Mouse (Mus musculus) MEL (cell line): ENCODE results near the gene Glce. TPM values are rescaled to one million over a fixed set of nuclear protein-coding genes. Genes with fewer than 3 reads are reported as not detected.

Experiments used
- DNase-seq: peaks from one replicate; pipeline ENCODE4 v3.0.0; 2011; ENCODE audit warnings: low read depth, low spot score
- H3K27ac ChIP-seq: 2 replicates; pipeline ENCODE4 v1.5.1; 2012; ENCODE audit warnings: low read depth, mild to moderate bottlenecking, control low read depth, low read length, moderate library complexity; ENCODE audit not compliant: control insufficient read depth
- H3K27me3 ChIP-seq, 2 experiments: fragments of 150-350 bp in 1 of 2; sonication (generic) in 1 of 2; 2 replicates each; pipeline ENCODE4 v1.6.1; 2012; ENCODE audit warnings: low read length in 2 of 2, mild to moderate bottlenecking in 2 of 2, improper control_type of control experiment in 1 of 2, moderate library complexity in 1 of 2; ENCODE audit not compliant: insufficient read depth in 2 of 2, control insufficient read depth in 1 of 2
- H3K36me3 ChIP-seq, 2 experiments: 2 replicates each; pipeline ENCODE4 v1.6.1; 2012 to 2014; ENCODE audit warnings: low read length in 2 of 2, improper control_type of control experiment in 1 of 2, inconsistent platforms in 1 of 2, mild to moderate bottlenecking in 1 of 2; ENCODE audit not compliant: insufficient read depth in 2 of 2, control insufficient read depth in 1 of 2
- H3K4me1 ChIP-seq, 2 experiments: fragments of 150-350 bp in 1 of 2; sonication (generic) in 1 of 2; 2 replicates each; pipeline ENCODE4 v1.6.1; 2012; ENCODE audit warnings: low read length in 2 of 2, improper control_type of control experiment in 1 of 2, mild to moderate bottlenecking in 1 of 2; ENCODE audit not compliant: insufficient read depth in 2 of 2, control insufficient read depth in 1 of 2
- H3K4me3 ChIP-seq, 2 experiments: fragments of 150-350 bp in 1 of 2; sonication (generic) in 1 of 2; 2 replicates each; pipeline ENCODE4 v1.5.1; 2012; ENCODE audit warnings: low read depth in 2 of 2, low read length in 2 of 2, mild to moderate bottlenecking in 2 of 2, moderate library complexity in 2 of 2, control low read depth in 1 of 2, improper control_type of control experiment in 1 of 2; ENCODE audit not compliant: control insufficient read depth in 1 of 2, insufficient read depth in 1 of 2
- H3K79me2 ChIP-seq: 2 replicates; pipeline ENCODE4 v1.6.1; 2012; ENCODE audit warnings: mild to moderate bottlenecking, low read length, moderate library complexity; ENCODE audit not compliant: control insufficient read depth, poor library complexity, insufficient read depth
- H3K9ac ChIP-seq: 2 replicates; pipeline ENCODE4 v1.6.1; 2012; ENCODE audit warnings: low read depth, mild to moderate bottlenecking, control low read depth, low read length, moderate library complexity; ENCODE audit not compliant: control insufficient read depth, poor library complexity, severe bottlenecking
- H3K9me3 ChIP-seq: fragments of 150-350 bp; sonication (generic); replicated peaks from 2 replicates; pipeline ENCODE4 v1.6.1; 2012; ENCODE audit warnings: mild to moderate bottlenecking, low read length, improper control_type of control experiment, moderate library complexity; ENCODE audit not compliant: insufficient read depth
- BHLHE40 ChIP-seq: IDR thresholded peaks from 2 replicates; pipeline ENCODE4 v1.6.1; 2012; ENCODE audit warnings: low read depth, mild to moderate bottlenecking, inconsistent platforms, low read length, improper control_type of control experiment, borderline replicate concordance
- CHD1 ChIP-seq: IDR thresholded peaks from 2 replicates; pipeline ENCODE4 v1.6.1; 2012; ENCODE audit warnings: low read depth, mild to moderate bottlenecking, inconsistent platforms, low read length, improper control_type of control experiment
- CHD2 ChIP-seq: IDR thresholded peaks from 2 replicates; pipeline ENCODE4 v1.6.1; 2011; ENCODE audit warnings: low read length, improper control_type of control experiment
- CTCF ChIP-seq, 3 experiments: IDR thresholded peaks in 2 of 3; conservative IDR thresholded peaks in 1 of 3; 2 replicates each; pipeline ENCODE4 v1.5.1; 2011 to 2012; ENCODE audit warnings: low read length in 3 of 3, low read depth in 2 of 3, mild to moderate bottlenecking in 2 of 3, improper control_type of control experiment in 1 of 3, inconsistent platforms in 1 of 3, mixed read lengths in 1 of 3, moderate library complexity in 1 of 3; ENCODE audit not compliant: control insufficient read depth in 1 of 3, insufficient read depth in 1 of 3, poor library complexity in 1 of 3, severe bottlenecking in 1 of 3
- E2F4 ChIP-seq: IDR thresholded peaks from 2 replicates; pipeline ENCODE4 v1.6.1; 2011; ENCODE audit warnings: low read depth, low read length, improper control_type of control experiment, borderline replicate concordance
- ELF1 ChIP-seq: IDR thresholded peaks from 2 replicates; pipeline ENCODE4 v1.6.1; 2014; ENCODE audit warnings: low read depth, mild to moderate bottlenecking, inconsistent platforms, low read length, improper control_type of control experiment, moderate library complexity
- ETS1 ChIP-seq: IDR thresholded peaks from 2 replicates; pipeline ENCODE4 v1.6.1; 2012; ENCODE audit warnings: low read depth, mild to moderate bottlenecking, inconsistent platforms, low read length, improper control_type of control experiment, moderate library complexity
- JUND ChIP-seq: IDR thresholded peaks from 2 replicates; pipeline ENCODE4 v1.6.1; 2011; ENCODE audit warnings: low read depth, mild to moderate bottlenecking, improper control_type of control experiment, low read length
- MAFK ChIP-seq: IDR thresholded peaks from 2 replicates; pipeline ENCODE4 v1.6.1; 2011; ENCODE audit warnings: low read depth, mild to moderate bottlenecking, low read length, improper control_type of control experiment, borderline replicate concordance
- MAZ ChIP-seq: IDR thresholded peaks from 2 replicates; pipeline ENCODE4 v1.6.1; 2012; ENCODE audit warnings: low read depth, mild to moderate bottlenecking, inconsistent platforms, low read length, improper control_type of control experiment
- MEF2A ChIP-seq: IDR thresholded peaks from 2 replicates; pipeline ENCODE4 v1.6.1; 2014; ENCODE audit warnings: low read depth, mild to moderate bottlenecking, inconsistent platforms, low read length, improper control_type of control experiment; ENCODE audit not compliant: poor library complexity, insufficient replicate concordance, severe bottlenecking; ENCODE audit errors: extremely low read depth
- MXI1 ChIP-seq: IDR thresholded peaks from 2 replicates; pipeline ENCODE4 v1.6.1; 2011; ENCODE audit warnings: mild to moderate bottlenecking, low read depth, low read length, improper control_type of control experiment
- MYB ChIP-seq: IDR thresholded peaks from 2 replicates; pipeline ENCODE4 v1.6.1; 2011; ENCODE audit warnings: mild to moderate bottlenecking, low read depth, low read length, improper control_type of control experiment
- MYC ChIP-seq: IDR thresholded peaks from 2 replicates; pipeline ENCODE4 v1.6.1; 2011; ENCODE audit warnings: low read depth, mild to moderate bottlenecking, low read length, improper control_type of control experiment, moderate library complexity
- NELFE ChIP-seq: IDR thresholded peaks from 2 replicates; pipeline ENCODE4 v1.6.1; 2011; ENCODE audit warnings: low read depth, low read length, improper control_type of control experiment
- NRF1 ChIP-seq: IDR thresholded peaks from 2 replicates; pipeline ENCODE4 v1.6.1; 2014; ENCODE audit warnings: low read depth, mild to moderate bottlenecking, inconsistent platforms, low read length, improper control_type of control experiment, moderate library complexity; ENCODE audit not compliant: poor library complexity, insufficient read depth, severe bottlenecking
- POLR2A ChIP-seq, 2 experiments: IDR thresholded peaks; 2 replicates each; pipeline ENCODE4 v1.6.1; 2011 to 2012; ENCODE audit warnings: low read length in 2 of 2, mild to moderate bottlenecking in 2 of 2, control low read depth in 1 of 2, improper control_type of control experiment in 1 of 2, low read depth in 1 of 2, moderate library complexity in 1 of 2; ENCODE audit not compliant: control insufficient read depth in 1 of 2, insufficient read depth in 1 of 2, poor library complexity in 1 of 2
- POLR2AphosphoS2 ChIP-seq: IDR thresholded peaks from 2 replicates; pipeline ENCODE4 v1.6.1; 2011; ENCODE audit warnings: low read length, improper control_type of control experiment
- POLR2AphosphoS5 ChIP-seq: IDR thresholded peaks from 2 replicates; pipeline ENCODE4 v1.6.1; 2012; ENCODE audit warnings: low read depth, borderline replicate concordance, mild to moderate bottlenecking, inconsistent platforms, low read length, moderate library complexity, mixed read lengths
- RAD21 ChIP-seq: IDR thresholded peaks from 2 replicates; pipeline ENCODE4 v1.6.1; 2011; ENCODE audit warnings: mild to moderate bottlenecking, low read depth, low read length, improper control_type of control experiment
- RCOR1 ChIP-seq: IDR thresholded peaks from 2 replicates; pipeline ENCODE4 v1.6.1; 2012; ENCODE audit warnings: low read depth, mild to moderate bottlenecking, inconsistent platforms, low read length, improper control_type of control experiment
- SMC3 ChIP-seq: IDR thresholded peaks from 2 replicates; pipeline ENCODE4 v1.6.1; 2011; ENCODE audit warnings: low read depth, low read length, improper control_type of control experiment
- TBP ChIP-seq: IDR thresholded peaks from 2 replicates; pipeline ENCODE4 v1.8.0; 2011; ENCODE audit warnings: low read depth, low read length, improper control_type of control experiment
- TCF12 ChIP-seq: IDR thresholded peaks from 2 replicates; pipeline ENCODE4 v1.6.1; 2014; ENCODE audit warnings: low read depth, mild to moderate bottlenecking, inconsistent platforms, low read length, improper control_type of control experiment, moderate library complexity
- ZC3H11A ChIP-seq: IDR thresholded peaks from 2 replicates; pipeline ENCODE4 v1.6.1; 2012; ENCODE audit warnings: low read depth, mild to moderate bottlenecking, inconsistent platforms, low read length, improper control_type of control experiment
- ZMIZ1 ChIP-seq: IDR thresholded peaks from 2 replicates; pipeline ENCODE4 v1.6.1; 2012; ENCODE audit warnings: low read depth, mild to moderate bottlenecking, inconsistent platforms, low read length, improper control_type of control experiment, moderate library complexity
- ZNF384 ChIP-seq: IDR thresholded peaks from 2 replicates; pipeline ENCODE4 v1.6.1; 2012; ENCODE audit warnings: low read depth, mild to moderate bottlenecking, inconsistent platforms, low read length, improper control_type of control experiment
- polyA plus RNA-seq, 2 experiments: library from polyadenylated mRNA; stranded (reverse) in 1 of 2; unstranded in 1 of 2; fragments of >175 nt in 1 of 2; fragments of >200 nt in 1 of 2; gene quantifications; 2 replicates each; pipeline versions ENCODE4 v1.2.1 to v1.2.4; 2012; ENCODE audit warnings: low replicate concordance in 2 of 2, low read depth in 1 of 2; ENCODE audit not compliant: insufficient read length in 2 of 2, insufficient read depth in 1 of 2, missing spikeins in 1 of 2
- total RNA-seq: library from RNA; depleted of rRNA; stranded (reverse); fragments of 300-350 nt; gene quantifications from 2 replicates; pipeline ENCODE4 v1.2.3, GENCODE M21; 2012

The Glce gene
- total and polyA plus RNA-seq, 3 experiments, result 9.2 to 12.2 TPM; not detected in 1

- no peak for DNase-seq
- H3K27ac ChIP-seq, result no peak overlapping the region
- H3K9me3 ChIP-seq, result no peaks in the 10 kb centered on the region
- no peaks in the 10 kb centered on the region for H3K79me2 ChIP-seq
- H3K27me3 ChIP-seq, result no peaks in the 10 kb centered on the region
- TF ChIP-seq MAFK (no peak), POLR2AphosphoS5 (no peak), ETS1 (no peak), CHD1 (no peak), NRF1 (no peak), ELF1 (no peak), MAZ (no peak), MYB (no peak), NELFE (no peak), MYC (no peak), POLR2A (IDR thresholded peaks at IDR 0.05; ENCODE audit: control insufficient read depth in 1 of 2, insufficient read depth in 1 of 2, low read depth in 1 of 2, low read length in 2 of 2, poor library complexity in 1 of 2) (no peak), JUND (no peak), BHLHE40 (no peak), ZC3H11A (no peak), TCF12 (no peak), MXI1 (no peak), E2F4 (no peak), SMC3 (no peak), ZMIZ1 (no peak), MEF2A (no peak)
- H3K9ac ChIP-seq, result no peak overlapping the region
- no peak overlapping the region for H3K4me3 ChIP-seq
- peaks cover 7 to 21% of the 10 kb centered on the region in 2 experiments for H3K4me1 ChIP-seq
- H3K36me3 ChIP-seq, result peaks cover 0 to 26% of the 10 kb centered on the region in 2 experiments; a peak in 2 of 4 replicates
Measured at GRCm38 (mm10) chr9:62080028-62080760, 42.3 kb downstream of the Glce start.

GRCm38 (mm10) chr9:62062234-62062633 lies 60.2 kb downstream of the Glce start:
- no peak for DNase-seq
- Histone ChIP-seq H3K27me3 (no peaks in the 10 kb centered on the region), H3K79me2 (no peaks in the 10 kb centered on the region), H3K4me1 (no peaks in the 10 kb centered on the region), H3K9me3 (no peaks in the 10 kb centered on the region), H3K9ac (no peak overlapping the region), H3K4me3 (no peak overlapping the region), H3K36me3 (peaks cover 0 to 4% of the 10 kb centered on the region in 2 experiments; a peak in 1 of 4 replicates), H3K27ac (no peak overlapping the region)
- TF ChIP-seq CHD1 (no peak), MAZ (no peak), TCF12 (no peak), RAD21 (no peak), NELFE (no peak), POLR2A (IDR thresholded peaks at IDR 0.05; ENCODE audit: control insufficient read depth in 1 of 2, insufficient read depth in 1 of 2, low read depth in 1 of 2, low read length in 2 of 2, poor library complexity in 1 of 2) (no peak), POLR2AphosphoS5 (no peak), MXI1 (no peak), ELF1 (no peak), SMC3 (no peak), CTCF (IDR thresholded peaks at IDR 0.05 in 2 of 3, conservative IDR thresholded peaks at IDR 0.05 in 1 of 3; ENCODE audit: control insufficient read depth in 1 of 3, insufficient read depth in 1 of 3, low read depth in 2 of 3, low read length in 3 of 3, poor library complexity in 1 of 3, severe bottlenecking in 1 of 3) (no peak), E2F4 (no peak), BHLHE40 (no peak), POLR2AphosphoS2 (no peak), TBP (no peak), JUND (no peak), CHD2 (no peak), MYC (no peak), ZNF384 (no peak), RCOR1 (no peak)
